Comparison of ENCODE assay signal across 20 mouse cellular contexts in genomic region chr11:82596801-82597200, GRCm38 (mm10).
DNase-seq lines count a peak whose midpoint lies in the region; ATAC-seq and TF ChIP-seq lines count a peak whose summit lies in the region.
"Had no signal": no experiment of that assay in that cellular context is flagged by ENCODE, and none has a peak within 500 bp of the region (broad histone marks: within the 10 kb centered on the region; RNA-seq: fewer than 3 reads in every experiment).

No protein-coding gene starts in this region.

- no peak overlapping the region for H3K4me3 ChIP-seq in embryonic facial prominence, embryonic 14.5 days (ENCODE audit: low read depth, low read length)
- no peak overlapping the region for H3K4me3 ChIP-seq in thymus, adult 2 months (ENCODE audit: control insufficient read depth, insufficient read depth, low read length)
- no peak overlapping the region for H3K4me3 ChIP-seq in cerebellum, adult 2 months (replicated peaks; ENCODE audit: insufficient read depth, low read depth, low read length)
- H3K4me3 ChIP-seq: erythroblast, embryonic 14.5 days; midbrain, embryonic 10.5 days had no signal

- H3K27me3 ChIP-seq in embryonic facial prominence, embryonic 14.5 days (replicated peaks; ENCODE audit: control insufficient read depth, insufficient read depth, low read length) = no peaks in the 10 kb centered on the region; the same call in 1 of the 2 replicates
- no peaks in the 10 kb centered on the region for H3K27me3 ChIP-seq in thymus, adult 2 months (ENCODE audit: control insufficient read depth, insufficient read depth, low read length)
- H3K27me3 ChIP-seq in cerebellum, adult 2 months (ENCODE audit: control insufficient read depth, insufficient read depth, low read length) = no peaks in the 10 kb centered on the region

- 61% methylated on average over 3 of the region's 3 CpGs for WGBS in embryonic facial prominence, embryonic 14.5 days
- 70% methylated on average over 3 of the region's 3 CpGs for WGBS in thymus, adult 2 months
- 89% methylated on average over 3 of the region's 3 CpGs for WGBS in cerebellum, adult 2 months

- H3K36me3 ChIP-seq in embryonic facial prominence, embryonic 14.5 days (ENCODE audit: control insufficient read depth, insufficient read depth, low read length) = no peaks in the 10 kb centered on the region
- H3K36me3 ChIP-seq in thymus, adult 2 months (ENCODE audit: control insufficient read depth, insufficient read depth, low read length) = no peaks in the 10 kb centered on the region
- H3K36me3 ChIP-seq: midbrain, embryonic 10.5 days had no signal

- no peak overlapping the region for H3K9ac ChIP-seq in embryonic facial prominence, embryonic 14.5 days (ENCODE audit: low read depth, low read length)

- no peak for ATAC-seq in embryonic facial prominence, embryonic 14.5 days (ENCODE audit: low read depth)
- ATAC-seq: forebrain, embryonic 14.5 days; hindbrain, postnatal 0 days had no signal

- intact Hi-C loops in heart, postnatal 14 days (cut with DNase I) = no loop called here

- no peak for TF ChIP-seq CTCF in thymus, adult 2 months (IDR thresholded peaks at IDR 0.05; ENCODE audit: borderline replicate concordance, control insufficient read depth, extremely low read depth, insufficient read depth, low read length, poor library complexity)
- TF ChIP-seq CTCF in cerebellum, adult 2 months (IDR thresholded peaks at IDR 0.05; ENCODE audit: borderline replicate concordance, insufficient read depth, low read depth, low read length) = no peak

- no peak for TF ChIP-seq POLR2A in thymus, adult 2 months (IDR thresholded peaks at IDR 0.05; ENCODE audit: control insufficient read depth, extremely low read depth, insufficient read depth, low read length, poor library complexity)
- no peak for TF ChIP-seq POLR2A in cerebellum, adult 2 months (IDR thresholded peaks at IDR 0.05; ENCODE audit: borderline replicate concordance, insufficient read depth, low read length)

- DNase-seq in heart, postnatal 4 days = peak; percentile 18
- DNase-seq in heart, postnatal 14 days = no peak
- DNase-seq in ES-CJ7 (ENCODE audit: low read depth, low spot score) = peak; percentile 66
- peak; percentile 77 for DNase-seq in R1 (ENCODE audit: low read depth, low spot score)
- DNase-seq in embryonic facial prominence, embryonic 14.5 days (ENCODE audit: low spot score) = peak; percentile 68
- DNase-seq in thymus, adult 2 months = no peak
- DNase-seq in cerebellum, adult 9-10 months = no peak
- DNase-seq in cerebellum, adult 2 months = no peak
- DNase-seq: cerebellum, postnatal 10 days; heart, postnatal 36 days; kidney, adult 11 months; kidney, postnatal 25 days; lung, adult 18-20 months; thymus, postnatal 4 days had no signal

- H3K4me1 ChIP-seq in embryonic facial prominence, embryonic 14.5 days (ENCODE audit: control insufficient read depth, insufficient read depth, low read length) = no peaks in the 10 kb centered on the region
- no peaks in the 10 kb centered on the region for H3K4me1 ChIP-seq in thymus, adult 2 months (replicated peaks; ENCODE audit: control insufficient read depth, insufficient read depth, low read length)
- no peaks in the 10 kb centered on the region for H3K4me1 ChIP-seq in cerebellum, adult 2 months (ENCODE audit: control insufficient read depth, insufficient read depth, low read length)

- no peaks in the 10 kb centered on the region for H3K9me3 ChIP-seq in embryonic facial prominence, embryonic 14.5 days (ENCODE audit: control insufficient read depth, low read length)
- H3K9me3 ChIP-seq: midbrain, embryonic 10.5 days had no signal

- H3K27ac ChIP-seq in embryonic facial prominence, embryonic 14.5 days (replicated peaks; ENCODE audit: low read depth, low read length) = no peak overlapping the region
- no peak overlapping the region for H3K27ac ChIP-seq in thymus, adult 2 months (ENCODE audit: control insufficient read depth, insufficient read depth, low read length)
- H3K27ac ChIP-seq in cerebellum, adult 2 months (ENCODE audit: insufficient read depth, low read length) = no peak overlapping the region
- H3K27ac ChIP-seq: hindbrain, postnatal 0 days; midbrain, embryonic 10.5 days had no signal

- H3K4me2 ChIP-seq in embryonic facial prominence, embryonic 14.5 days (ENCODE audit: low read depth, low read length) = no peak overlapping the region
- H3K4me2 ChIP-seq: heart, embryonic 11.5 days; liver, embryonic 11.5 days had no signal

Comparison
In these comparisons a context has a peak if more than half of its experiments do, and no peak if none do; other contexts are left out.
1. DNase-seq: peak in heart, postnatal 4 days (single experiment), ES-CJ7 (single experiment), R1 (single experiment) and embryonic facial prominence, embryonic 14.5 days (single experiment); none in heart, postnatal 14 days (0 of 2), thymus, adult 2 months (single experiment), cerebellum, adult 9-10 months (single experiment) and cerebellum, adult 2 months (0 of 2).